Mouse (Mus musculus) testis, adult 2 months (tissue): Measurements from ENCODE around the gene Prkce. TPM values are rescaled to one million over a fixed set of nuclear protein-coding genes. Genes with fewer than 3 reads are reported as not detected.

Experiments
- H3K27ac ChIP-seq: fragments of 200-500 bp; 2 replicates; pipeline ENCODE4 v1.5.1; 2012; ENCODE audit warnings: low read depth, low read length; ENCODE audit not compliant: control insufficient read depth, insufficient read depth
- H3K27me3 ChIP-seq: fragments of 200-500 bp; 2 replicates; pipeline ENCODE4 v1.6.1; 2012; ENCODE audit warnings: mild to moderate bottlenecking, low read length, moderate library complexity; ENCODE audit not compliant: control insufficient read depth, insufficient read depth
- H3K36me3 ChIP-seq: fragments of 200-500 bp; 2 replicates; pipeline ENCODE4 v1.6.1; 2012; ENCODE audit warnings: mild to moderate bottlenecking, low read length; ENCODE audit not compliant: control insufficient read depth, insufficient read depth
- H3K4me1 ChIP-seq: fragments of 200-500 bp; 2 replicates; pipeline ENCODE4 v1.6.1; 2012; ENCODE audit warnings: low read length; ENCODE audit not compliant: control insufficient read depth, insufficient read depth
- H3K4me3 ChIP-seq: fragments of 200-500 bp; 2 replicates; pipeline ENCODE4 v1.5.1; 2012; ENCODE audit warnings: low read depth, mild to moderate bottlenecking, low read length, moderate library complexity, mixed read lengths; ENCODE audit not compliant: control insufficient read depth
- CTCF ChIP-seq: fragments of 200-500 bp; IDR thresholded peaks from 2 replicates; pipeline ENCODE4 v1.5.1; 2012; ENCODE audit warnings: low read depth, mild to moderate bottlenecking, inconsistent platforms, low read length, moderate library complexity; ENCODE audit not compliant: control insufficient read depth, insufficient read depth, insufficient replicate concordance
- POLR2A ChIP-seq: fragments of 200-500 bp; IDR thresholded peaks from 2 replicates; pipeline ENCODE4 v1.6.1; 2012; ENCODE audit warnings: low read depth, mild to moderate bottlenecking, inconsistent platforms, low read length, moderate library complexity; ENCODE audit not compliant: control insufficient read depth
- polyA plus RNA-seq: library from polyadenylated mRNA; depleted of rRNA; stranded (reverse); fragments of >200 nt; gene quantifications from 2 replicates; pipeline ENCODE4 v1.2.3, GENCODE M21; 2012

Prkce gene
- polyA plus RNA-seq, 1 experiment: 1.2 TPM

GRCm38 (mm10) chr17:86236026-86236712 is 68.6 kb downstream of the Prkce start:
- Histone ChIP-seq H3K4me1 (peaks cover 11% of the 10 kb centered on the region), H3K4me3 (no peak overlapping the region), H3K27ac (no peak overlapping the region), H3K36me3 (no peaks in the 10 kb centered on the region), H3K27me3 (no peaks in the 10 kb centered on the region)
- TF ChIP-seq CTCF (no peak), POLR2A (no peak)

- Histone ChIP-seq H3K4me1 (peaks cover 6% of the 10 kb centered on the region; the same call in 1 of the 2 replicates), H3K27ac (no peak overlapping the region), H3K36me3 (no peaks in the 10 kb centered on the region), H3K4me3 (no peak overlapping the region), H3K27me3 (no peaks in the 10 kb centered on the region)
- TF ChIP-seq CTCF (no peak), POLR2A (no peak)
These were observed 69.5 kb downstream of the Prkce start for GRCm38 (mm10) chr17:86236861-86237763.

- no peaks in the 10 kb centered on the region for H3K36me3 ChIP-seq
- no peak overlapping the region for H3K4me3 ChIP-seq
- H3K27ac ChIP-seq: no peak overlapping the region
- no peak for TF ChIP-seq POLR2A
- no peak for TF ChIP-seq CTCF
- H3K4me1 ChIP-seq: no peaks in the 10 kb centered on the region; the same call in 1 of the 2 replicates
- H3K27me3 ChIP-seq: no peaks in the 10 kb centered on the region
These were observed 74.7 kb downstream of the Prkce start for GRCm38 (mm10) chr17:86242291-86242690.

- Histone ChIP-seq H3K4me1 (no peaks in the 10 kb centered on the region; the same call in 1 of the 2 replicates), H3K27ac (no peak overlapping the region), H3K36me3 (no peaks in the 10 kb centered on the region), H3K27me3 (no peaks in the 10 kb centered on the region), H3K4me3 (no peak overlapping the region)
- TF ChIP-seq CTCF (no peak), POLR2A (no peak)
These were observed 75.5 kb downstream of the Prkce start for GRCm38 (mm10) chr17:86243109-86243527.

- Histone ChIP-seq H3K4me1 (no peaks in the 10 kb centered on the region; the same call in 1 of the 2 replicates), H3K27ac (no peak overlapping the region), H3K4me3 (no peak overlapping the region), H3K27me3 (no peaks in the 10 kb centered on the region), H3K36me3 (no peaks in the 10 kb centered on the region)
- TF ChIP-seq POLR2A (no peak), CTCF (no peak)
These were observed 76.8 kb downstream of the Prkce start for GRCm38 (mm10) chr17:86244397-86244796.

GRCm38 (mm10) chr17:86248832-86249231 is 81.2 kb downstream of the Prkce start:
- Histone ChIP-seq H3K4me3 (no peak overlapping the region), H3K27me3 (no peaks in the 10 kb centered on the region), H3K27ac (no peak overlapping the region), H3K4me1 (no peaks in the 10 kb centered on the region; the same call in 1 of the 2 replicates), H3K36me3 (no peaks in the 10 kb centered on the region)
- TF ChIP-seq CTCF (no peak), POLR2A (no peak)

- no peak overlapping the region for H3K4me3 ChIP-seq
- H3K4me1 ChIP-seq: no peaks in the 10 kb centered on the region; the same call in 1 of the 2 replicates
- H3K27me3 ChIP-seq: no peaks in the 10 kb centered on the region
- no peak overlapping the region for H3K27ac ChIP-seq
- TF ChIP-seq CTCF (no peak), POLR2A (no peak)
- no peaks in the 10 kb centered on the region for H3K36me3 ChIP-seq
These were observed 82.2 kb downstream of the Prkce start for GRCm38 (mm10) chr17:86249499-86250405.
